Mouse (Mus musculus): ENCODE results near the gene Tcerg1l. TPM values are rescaled to one million over a fixed set of nuclear protein-coding genes. Genes with fewer than 3 reads are reported as not detected.

The Tcerg1l gene
- total and polyA plus RNA-seq, 3 experiments, result 0.13 to 0.81 (median 0.40) TPM

GRCm38 (mm10) chr7:138332504-138333168 is 64.9 kb downstream of the Tcerg1l start:
- H3K4me2 ChIP-seq (ENCODE audit: insufficient read depth, low read depth, poor library complexity, severe bottlenecking), result no peak overlapping the region
- H3K9ac ChIP-seq (ENCODE audit: insufficient read depth, low read depth), result no peak overlapping the region
- no peak for DNase-seq (ENCODE audit: extremely low read depth)

GRCm38 (mm10) chr7:138331266-138331665 is 66.3 kb downstream of the Tcerg1l start:
- Histone ChIP-seq H3K79me2 (replicated peaks; ENCODE audit: control insufficient read depth, extremely low read depth, insufficient read depth, poor library complexity, severe bottlenecking) (no peaks in the 10 kb centered on the region), H3K9me3 (replicated peaks; ENCODE audit: low read length) (no peaks in the 10 kb centered on the region)

More at GRCm38 (mm10) chr7:138332504-138333168, 64.9 kb downstream of the Tcerg1l start:
- dilution Hi-C loops (cut with MboI; ENCODE audit: extremely low pct_ligation_motif_present, extremely low pct_unique_long_range_greater_than_20kb, low sequenced_read_pairs), result no loop called here
- H3K36me3 ChIP-seq (replicated peaks in 1 of 2; ENCODE audit: control insufficient read depth in 1 of 2, insufficient read depth in 1 of 2, low read length in 1 of 2), result no peaks in the 10 kb centered on the region
- H3K79me2 ChIP-seq (replicated peaks; ENCODE audit: control insufficient read depth, extremely low read depth, insufficient read depth, poor library complexity, severe bottlenecking), result no peaks in the 10 kb centered on the region
- H3K27ac ChIP-seq (ENCODE audit: insufficient read depth, low read depth), result no peak overlapping the region
- no peaks in the 10 kb centered on the region for H3K9me3 ChIP-seq (replicated peaks; ENCODE audit: low read length)
- H3K4me1 ChIP-seq (ENCODE audit: control insufficient read depth in 1 of 2, insufficient read depth in 2 of 2), result 0 out of 4 replicates have a peak, but pooled peaks cover 0 to 5% of the 10 kb centered on the region in 2 experiments
- peaks cover 2% of the 10 kb centered on the region for H3K27me3 ChIP-seq (replicated peaks)
- in situ Hi-C loops (cut with MboI; ENCODE audit: low pct_ligation_motif_present, low pct_unique_long_range_greater_than_20kb, low sequenced_read_pairs), result no loop called here
- TF ChIP-seq NELFE (IDR thresholded peaks at IDR 0.05; ENCODE audit: low read depth, low read length) (no peak), TCF12 (IDR thresholded peaks at IDR 0.05; ENCODE audit: low read depth, low read length) (no peak), UBTF (IDR thresholded peaks at IDR 0.05; ENCODE audit: low read depth, low read length) (no peak), SMC3 (IDR thresholded peaks at IDR 0.05; ENCODE audit: low read depth, low read length) (no peak), MXI1 (IDR thresholded peaks at IDR 0.05; ENCODE audit: low read depth, low read length) (no peak), MAFK (IDR thresholded peaks at IDR 0.05; ENCODE audit: insufficient replicate concordance, low read length) (no peak), E2F4 (IDR thresholded peaks at IDR 0.05; ENCODE audit: insufficient replicate concordance, low read depth, low read length) (no peak), CTCF (conservative IDR thresholded peaks at IDR 0.05 in 1 of 2, IDR thresholded peaks at IDR 0.05 in 1 of 2; ENCODE audit: low read depth in 2 of 2, low read length in 2 of 2) (no peak), ZKSCAN1 (IDR thresholded peaks at IDR 0.05; ENCODE audit: borderline replicate concordance, low read depth, low read length) (no peak), CHD1 (IDR thresholded peaks at IDR 0.05; ENCODE audit: low read depth, low read length) (no peak), EP300 (IDR thresholded peaks at IDR 0.05; ENCODE audit: low read length) (no peak), RAD21 (IDR thresholded peaks at IDR 0.05; ENCODE audit: low read depth, low read length) (no peak), MAX (IDR thresholded peaks at IDR 0.05; ENCODE audit: low read length) (no peak)
- H3K4me3 ChIP-seq (replicated peaks in 1 of 3; ENCODE audit: low read depth in 2 of 3, low read length in 2 of 3, poor library complexity in 1 of 3), result no peak overlapping the region

More at GRCm38 (mm10) chr7:138331266-138331665, 66.3 kb downstream of the Tcerg1l start:
- Histone ChIP-seq H3K27ac (ENCODE audit: insufficient read depth, low read depth) (no peak overlapping the region), H3K4me3 (replicated peaks in 1 of 3; ENCODE audit: low read depth in 2 of 3, low read length in 2 of 3, poor library complexity in 1 of 3) (no peak overlapping the region), H3K4me1 (ENCODE audit: control insufficient read depth in 1 of 2, insufficient read depth in 2 of 2) (0 out of 4 replicates have a peak, but pooled peaks cover 0 to 5% of the 10 kb centered on the region in 2 experiments), H3K36me3 (replicated peaks in 1 of 2; ENCODE audit: control insufficient read depth in 1 of 2, insufficient read depth in 1 of 2, low read length in 1 of 2) (no peaks in the 10 kb centered on the region), H3K27me3 (replicated peaks) (peaks cover 2% of the 10 kb centered on the region), H3K4me2 (ENCODE audit: insufficient read depth, low read depth, poor library complexity, severe bottlenecking) (no peak overlapping the region), H3K9ac (ENCODE audit: insufficient read depth, low read depth) (no peak overlapping the region)
- in situ Hi-C loops (cut with MboI; ENCODE audit: low pct_ligation_motif_present, low pct_unique_long_range_greater_than_20kb, low sequenced_read_pairs) (no loop called here), dilution Hi-C loops (cut with MboI; ENCODE audit: extremely low pct_ligation_motif_present, extremely low pct_unique_long_range_greater_than_20kb, low sequenced_read_pairs) (no loop called here)
- no peak for TF ChIP-seq ZKSCAN1 (IDR thresholded peaks at IDR 0.05; ENCODE audit: borderline replicate concordance, low read depth, low read length)
- no peak for TF ChIP-seq USF2 (conservative IDR thresholded peaks at IDR 0.05; ENCODE audit: low read depth, low read length)
- TF ChIP-seq MAX (IDR thresholded peaks at IDR 0.05; ENCODE audit: low read length), result no peak
- no peak for TF ChIP-seq MAFK (IDR thresholded peaks at IDR 0.05; ENCODE audit: insufficient replicate concordance, low read length)
- no peak for TF ChIP-seq TCF12 (IDR thresholded peaks at IDR 0.05; ENCODE audit: low read depth, low read length)
- TF ChIP-seq CHD1 (IDR thresholded peaks at IDR 0.05; ENCODE audit: low read depth, low read length), result no peak
- TF ChIP-seq PAX5 (IDR thresholded peaks at IDR 0.05; ENCODE audit: low read length), result no peak
- TF ChIP-seq JUND (conservative IDR thresholded peaks at IDR 0.05; ENCODE audit: low read depth, low read length), result no peak
- TF ChIP-seq USF1 (IDR thresholded peaks at IDR 0.05; ENCODE audit: low read depth, low read length), result no peak
- TF ChIP-seq CTCF (conservative IDR thresholded peaks at IDR 0.05 in 1 of 2, IDR thresholded peaks at IDR 0.05 in 1 of 2; ENCODE audit: low read depth in 2 of 2, low read length in 2 of 2), result no peak
- no peak for TF ChIP-seq RAD21 (IDR thresholded peaks at IDR 0.05; ENCODE audit: low read depth, low read length)
- no peak for TF ChIP-seq POLR2A (IDR thresholded peaks at IDR 0.05; ENCODE audit: low read depth, low read length)
- TF ChIP-seq ELF1 (IDR thresholded peaks at IDR 0.05; ENCODE audit: low read depth, low read length), result no peak
- no peak for TF ChIP-seq GABPA (IDR thresholded peaks at IDR 0.05; ENCODE audit: insufficient replicate concordance, low read depth, low read length)
- no peak for TF ChIP-seq RCOR1 (conservative IDR thresholded peaks at IDR 0.05; ENCODE audit: low read depth, low read length)
- TF ChIP-seq ZC3H11A (IDR thresholded peaks at IDR 0.05; ENCODE audit: low read depth, low read length), result no peak
- TF ChIP-seq TBP (conservative IDR thresholded peaks at IDR 0.05; ENCODE audit: low read depth, low read length), result no peak
- DNase-seq (ENCODE audit: extremely low read depth), result no peak

All from CH12.LX (cell line).